Mouse (Mus musculus): ENCODE results near the gene Srsf2. TPM values are rescaled to one million over a fixed set of nuclear protein-coding genes. Genes with fewer than 3 reads are reported as not detected.
A peak's percentile ranks its signal among the peaks of the same experiment; 100 is the strongest.
"Not testable (repeated sequence)": the region's sequence is repeated elsewhere in the genome, so short reads cannot be mapped to it uniquely, and the experiment has no call there.

The Srsf2 gene
- total RNA-seq, 2 experiments from 2014 or later: 73.0 to 80.9 TPM

GRCm38 (mm10) chr11:116857183-116857850 is 4.4 kb upstream of the Srsf2 start:
- DNase-seq: no peak
- intact Hi-C loops (cut with DNase I; ENCODE audit: low total_unique reads): no loop called here

DNA sequence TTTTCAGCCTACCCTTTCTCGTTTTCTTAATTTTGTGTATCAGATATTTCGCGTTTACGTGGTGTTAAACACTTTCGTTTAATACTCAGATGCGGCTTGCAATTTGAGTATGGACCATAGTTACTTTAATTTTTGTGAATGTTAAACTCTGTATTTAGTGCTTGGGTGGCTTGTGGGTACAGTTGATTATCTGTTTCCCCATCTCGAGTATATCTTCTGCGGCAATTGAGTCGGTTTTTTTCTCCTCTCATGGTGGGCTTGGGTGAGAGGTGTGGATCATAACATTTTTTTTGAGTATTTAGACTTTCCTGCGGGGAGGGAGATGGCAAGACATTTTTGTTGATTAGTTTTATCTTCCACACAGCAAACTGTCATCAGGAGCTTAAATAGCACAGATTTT is 1.4 kb upstream of the Srsf2 start:
- intact Hi-C loops (cut with DNase I; ENCODE audit: low total_unique reads): no loop called here
- DNase-seq: no peak

DNA sequence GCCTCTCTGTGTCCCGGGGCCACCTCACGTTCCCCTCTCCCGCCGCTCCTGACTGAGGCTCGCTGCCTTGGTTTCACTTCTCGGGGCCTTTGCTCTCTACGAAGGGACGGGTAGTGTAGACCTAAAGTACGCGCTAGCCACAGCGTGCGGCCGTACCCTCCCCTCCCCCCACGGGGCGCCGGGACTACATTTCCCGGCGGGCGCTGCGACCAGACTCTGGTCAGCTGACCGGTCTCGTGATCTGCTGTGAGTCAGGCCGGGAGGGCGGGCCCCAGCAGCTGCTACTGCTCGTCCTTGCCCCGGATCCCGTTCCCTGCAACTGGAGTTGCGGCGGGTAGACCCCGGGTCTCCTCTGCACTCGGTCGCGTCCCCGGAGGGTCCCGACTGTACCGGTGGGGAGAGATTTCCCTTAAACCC is 626 bp upstream of the Srsf2 start:
- DNase-seq: peak; percentile 98
- intact Hi-C loops (cut with DNase I; ENCODE audit: low total_unique reads): no loop called here

GRCm38 (mm10) chr11:116852291-116852890 is 503 bp downstream of the Srsf2 start, which contains the start of gene Mfsd11:
Gene Mfsd11, plus strand, starts transcription at chr11:116852440.
- peak; percentile 86 for DNase-seq
- intact Hi-C loops (cut with DNase I; ENCODE audit: low total_unique reads): no loop called here

- no peak for DNase-seq
- intact Hi-C loops (cut with DNase I; ENCODE audit: low total_unique reads): no loop called here
Measured at GRCm38 (mm10) chr11:116851576-116852290, 1.2 kb downstream of the Srsf2 start.

GRCm38 (mm10) chr11:116850833-116851477 is 1.9 kb downstream of the Srsf2 start:
- no peak for DNase-seq
- intact Hi-C loops (cut with DNase I; ENCODE audit: low total_unique reads): no loop called here

- intact Hi-C loops (cut with DNase I; ENCODE audit: low total_unique reads): no loop called here
- DNase-seq: no peak
Measured at GRCm38 (mm10) chr11:116850085-116850484, 2.8 kb downstream of the Srsf2 start.

- intact Hi-C loops (cut with DNase I; ENCODE audit: low total_unique reads): no loop called here
- no peak for DNase-seq
Measured at GRCm38 (mm10) chr11:116849587-116849986, 3.3 kb downstream of the Srsf2 start.

GRCm38 (mm10) chr11:116848877-116849178 is 4.1 kb downstream of the Srsf2 start:
- DNase-seq; intact Hi-C loops (cut with DNase I; ENCODE audit: low total_unique reads): not testable (repeated sequence)

DNA sequence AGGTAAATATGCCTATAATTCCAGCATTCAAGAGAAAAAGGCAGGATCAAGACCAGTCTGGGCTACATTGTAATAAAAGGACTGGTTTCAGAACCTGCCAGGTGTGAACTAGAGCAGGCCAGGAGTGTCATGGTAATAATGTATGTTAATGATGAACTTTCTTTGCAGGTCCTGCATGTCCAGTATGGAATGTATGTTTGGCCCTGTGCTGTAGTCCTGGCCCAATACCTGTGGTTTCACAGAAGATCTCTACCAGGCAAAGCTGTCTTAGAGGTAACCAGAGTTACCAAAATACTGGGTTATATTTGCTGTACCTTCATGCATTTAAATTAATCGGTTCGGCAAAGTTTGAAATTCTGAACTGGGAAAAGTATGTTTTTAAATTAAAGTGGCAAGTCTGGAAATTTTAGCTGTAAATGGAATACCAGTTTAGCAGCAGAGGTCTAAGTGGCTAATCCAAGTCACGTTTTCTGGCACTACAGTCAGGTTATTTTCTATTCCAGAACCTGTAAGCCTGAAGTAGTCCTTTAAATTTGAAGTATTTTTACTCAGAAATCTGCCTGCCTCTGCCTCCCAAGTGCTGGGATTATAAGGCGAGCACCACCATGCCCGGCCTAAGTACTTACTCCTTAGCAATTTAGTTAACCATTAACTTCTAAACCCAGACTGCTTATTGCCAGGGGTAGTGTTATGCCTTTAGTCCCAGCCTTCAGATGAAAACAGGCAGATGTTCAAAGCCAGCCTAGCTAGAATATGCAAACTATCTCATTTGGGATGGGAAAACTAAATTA is 4.6 kb downstream of the Srsf2 start:
- no peak for DNase-seq
- intact Hi-C loops (cut with DNase I; ENCODE audit: low total_unique reads): no loop called here

- intact Hi-C loops (cut with DNase I; ENCODE audit: low total_unique reads): no loop called here
- no peak for DNase-seq
Measured at GRCm38 (mm10) chr11:116847187-116848085, 5.5 kb downstream of the Srsf2 start.

GRCm38 (mm10) chr11:116846593-116847181 is 6.2 kb downstream of the Srsf2 start:
- DNase-seq: no peak
- intact Hi-C loops (cut with DNase I; ENCODE audit: low total_unique reads): no loop called here

DNA sequence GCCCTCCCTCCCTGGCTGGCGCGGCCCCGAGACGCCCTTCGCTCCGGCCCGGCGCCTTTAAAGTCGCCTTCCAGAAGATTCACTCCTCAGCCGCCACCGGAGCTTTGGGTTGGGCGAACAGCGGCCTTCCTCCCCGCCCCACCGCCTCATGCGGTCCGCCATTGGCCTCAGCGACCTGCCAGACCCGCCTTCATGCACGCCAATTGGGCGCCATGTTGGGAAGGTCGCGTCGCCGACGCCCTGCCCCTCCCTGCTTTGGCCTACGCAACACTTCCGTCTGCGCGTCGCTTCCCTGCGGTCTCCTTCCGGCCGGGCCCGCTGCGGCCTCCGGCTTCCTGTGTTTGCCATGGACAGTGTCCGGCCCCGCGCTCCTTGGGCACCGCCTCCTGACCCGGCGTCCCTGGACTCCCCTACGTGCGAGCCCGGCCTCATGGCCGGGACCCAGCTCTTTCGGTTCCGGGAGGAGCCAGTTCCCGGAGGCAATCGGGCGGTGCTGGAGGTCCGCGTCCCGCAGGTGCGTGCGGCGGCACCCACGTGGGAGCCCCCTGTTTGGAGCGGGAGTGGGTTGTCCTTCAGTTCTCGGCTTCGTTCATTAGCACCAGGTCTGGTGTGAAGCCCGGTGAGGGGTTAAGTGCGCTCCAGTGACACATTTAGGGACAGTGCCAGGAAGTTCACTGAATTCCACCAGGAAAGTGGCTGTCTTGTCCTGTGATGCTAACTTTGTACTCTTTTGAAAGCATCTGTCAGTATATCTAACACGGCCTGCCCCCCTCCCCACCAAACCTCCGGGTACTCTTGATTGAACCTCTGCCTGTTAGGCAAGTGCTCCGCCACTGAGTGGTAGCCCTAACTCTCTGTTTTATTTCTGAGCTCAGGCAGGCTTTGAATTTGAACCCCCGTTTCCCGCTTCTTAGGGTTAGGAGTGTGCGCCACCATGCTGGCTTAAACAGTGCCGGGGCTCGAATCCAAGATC is 9.3 kb downstream of the Srsf2 start, which contains the start of the genes Mettl23 and Jmjd6:
Gene Mettl23 (plus strand): TSS at position 18 of the 973 bp plus-strand sequence.
Gene Jmjd6 (minus strand): TSS at position 189 of the 973 bp plus-strand sequence.
- peak; percentile 98 for DNase-seq
- intact Hi-C loops (cut with DNase I; ENCODE audit: low total_unique reads): no loop called here

- peak; percentile 75 for DNase-seq
- intact Hi-C loops (cut with DNase I; ENCODE audit: low total_unique reads): no loop called here
Measured at GRCm38 (mm10) chr11:116842531-116843260, 10.2 kb downstream of the Srsf2 start.

GRCm38 (mm10) chr11:116840748-116841147 is 12.1 kb downstream of the Srsf2 start:
- no peak for DNase-seq
- intact Hi-C loops (cut with DNase I; ENCODE audit: low total_unique reads): no loop called here

- intact Hi-C loops (cut with DNase I; ENCODE audit: low total_unique reads): no loop called here
- no peak for DNase-seq
Measured at GRCm38 (mm10) chr11:116839601-116840000, 13.3 kb downstream of the Srsf2 start.
